Mouse (Mus musculus) ES-E14 (cell line): Measurements from ENCODE around the gene Kdelr1. TPM values are rescaled to one million over a fixed set of nuclear protein-coding genes. Genes with fewer than 3 reads are reported as not detected.

Source experiments
- DNase-seq: peaks from one replicate; pipeline ENCODE4 v3.0.0-alpha.2; 2013; ENCODE audit warnings: low read depth, low spot score
- H3K27ac ChIP-seq: 2 replicates; pipeline ENCODE4 v1.5.1; 2012; ENCODE audit warnings: low read depth, mild to moderate bottlenecking, low read length, moderate library complexity, mixed read lengths; ENCODE audit not compliant: poor library complexity, insufficient read depth, severe bottlenecking
- H3K36me3 ChIP-seq: 2 replicates; pipeline ENCODE4 v1.6.1; 2012; ENCODE audit warnings: mild to moderate bottlenecking, low read length, moderate library complexity, mixed read lengths; ENCODE audit not compliant: control insufficient read depth, poor library complexity, insufficient read depth, severe bottlenecking
- H3K4me1 ChIP-seq, 2 experiments: fragments of 150-350 bp in 1 of 2; sonication (generic) in 1 of 2; 2 replicates each; pipeline ENCODE4 v1.6.1; 2012; ENCODE audit warnings: low read length in 2 of 2, mild to moderate bottlenecking in 1 of 2, mixed read lengths in 1 of 2; ENCODE audit not compliant: control insufficient read depth in 2 of 2, insufficient read depth in 2 of 2, poor library complexity in 1 of 2
- H3K4me3 ChIP-seq, 2 experiments: fragments of 150-350 bp in 1 of 2; sonication (generic) in 1 of 2; 2 replicates each; pipeline ENCODE4 v1.5.1; 2012; ENCODE audit warnings: low read length in 2 of 2, low read depth in 1 of 2, mild to moderate bottlenecking in 1 of 2, mixed read lengths in 1 of 2; ENCODE audit not compliant: insufficient read depth in 1 of 2, poor library complexity in 1 of 2, severe bottlenecking in 1 of 2
- H3K9ac ChIP-seq: 2 replicates; pipeline ENCODE4 v1.6.1; 2012; ENCODE audit warnings: low read depth, mild to moderate bottlenecking, low read length, mixed read lengths; ENCODE audit not compliant: poor library complexity, insufficient read depth, severe bottlenecking
- H3K9me3 ChIP-seq: fragments of 150-350 bp; sonication (generic); 2 replicates; pipeline ENCODE4 v1.6.1; 2012; ENCODE audit warnings: low read depth, mild to moderate bottlenecking, low read length; ENCODE audit not compliant: control insufficient read depth, insufficient read depth
- CHD2 ChIP-seq: IDR thresholded peaks from 2 replicates; pipeline ENCODE4 v1.6.1; 2014; ENCODE audit warnings: mild to moderate bottlenecking, low read depth, low read length, inconsistent platforms
- HCFC1 ChIP-seq: IDR thresholded peaks from 2 replicates; pipeline ENCODE4 v1.6.1; 2012; ENCODE audit warnings: low read length, inconsistent platforms, borderline replicate concordance; ENCODE audit not compliant: insufficient read depth
- MAFK ChIP-seq: IDR thresholded peaks from 2 replicates; pipeline ENCODE4 v1.6.1; 2014; ENCODE audit warnings: mild to moderate bottlenecking, low read depth, low read length, inconsistent platforms; ENCODE audit not compliant: insufficient read depth
- ZC3H11A ChIP-seq: IDR thresholded peaks from 2 replicates; pipeline ENCODE4 v1.6.1; 2012; ENCODE audit warnings: low read depth, mild to moderate bottlenecking, inconsistent platforms, low read length, borderline replicate concordance
- ZNF384 ChIP-seq: IDR thresholded peaks from 2 replicates; pipeline ENCODE4 v1.6.1; 2012; ENCODE audit warnings: low read depth, low read length, inconsistent platforms
- in situ Hi-C, 2 experiments: fragments of 600-800 bp; cut with MboI; formaldehyde crosslinking; loops; one replicate each; pipeline ENCODE4 v1.15.1; 2025; ENCODE audit warnings: low sequenced_read_pairs in 2 of 2, inconsistent platforms in 1 of 2; ENCODE audit not compliant: unreplicated experiment in 2 of 2
- total RNA-seq: library from RNA; depleted of rRNA; stranded (reverse); fragments of 300-350 nt; gene quantifications from 2 replicates; pipeline ENCODE4 v1.2.3, GENCODE M21; 2012

The Kdelr1 gene
- total RNA-seq, 1 experiment = 73.2 TPM

GRCm38 (mm10) chr7:45842950-45843744, 29.4 kb upstream of the Kdelr1 start:
- Histone ChIP-seq H3K36me3 (no peaks in the 10 kb centered on the region), H3K4me1 (no peaks in the 10 kb centered on the region), H3K9me3 (no peaks in the 10 kb centered on the region), H3K27ac (no peak overlapping the region), H3K9ac (no peak overlapping the region), H3K4me3 (no peak overlapping the region)
- no peak for TF ChIP-seq MAFK
- no peak for TF ChIP-seq ZC3H11A
- TF ChIP-seq HCFC1 = no peak
- TF ChIP-seq CHD2 = no peak
- DNase-seq = no peak
- in situ Hi-C loops = no loop called here

DNA sequence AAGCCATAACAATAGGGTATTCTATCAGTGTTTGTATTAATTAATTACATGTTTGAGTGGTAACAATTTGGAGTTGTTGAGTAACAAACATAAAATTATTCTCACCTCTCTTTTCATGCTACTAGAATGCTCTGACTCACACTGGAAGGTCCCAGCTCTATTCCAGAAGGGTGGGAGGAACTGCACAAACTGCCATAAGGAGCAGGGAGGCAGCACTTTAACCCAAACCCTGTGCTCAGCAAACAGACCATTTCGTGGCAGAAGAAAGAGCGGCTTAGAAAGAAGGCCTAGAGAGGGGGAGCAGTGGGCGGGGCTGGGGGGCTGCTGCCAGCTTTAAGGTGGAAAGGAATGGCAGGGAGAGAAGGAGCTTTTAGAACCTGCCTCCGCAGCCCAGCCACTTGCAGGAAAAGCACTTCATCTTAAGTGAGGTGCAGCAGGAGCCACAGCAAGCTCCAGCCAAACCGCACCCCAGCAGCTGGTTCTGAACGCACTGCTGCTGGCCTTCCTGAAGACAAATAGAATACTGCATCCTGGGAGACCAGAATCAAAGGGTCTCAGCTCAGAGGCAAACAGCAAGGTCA, 24.0 kb upstream of the Kdelr1 start:
- Histone ChIP-seq H3K9me3 (no peaks in the 10 kb centered on the region), H3K9ac (no peak overlapping the region), H3K27ac (no peak overlapping the region), H3K4me1 (no peaks in the 10 kb centered on the region), H3K4me3 (no peak overlapping the region), H3K36me3 (no peaks in the 10 kb centered on the region)
- TF ChIP-seq CHD2 (no peak), MAFK (no peak), ZNF384 (no peak), ZC3H11A (no peak), HCFC1 (no peak)
- no peak for DNase-seq
- in situ Hi-C loops = no loop called here

DNA sequence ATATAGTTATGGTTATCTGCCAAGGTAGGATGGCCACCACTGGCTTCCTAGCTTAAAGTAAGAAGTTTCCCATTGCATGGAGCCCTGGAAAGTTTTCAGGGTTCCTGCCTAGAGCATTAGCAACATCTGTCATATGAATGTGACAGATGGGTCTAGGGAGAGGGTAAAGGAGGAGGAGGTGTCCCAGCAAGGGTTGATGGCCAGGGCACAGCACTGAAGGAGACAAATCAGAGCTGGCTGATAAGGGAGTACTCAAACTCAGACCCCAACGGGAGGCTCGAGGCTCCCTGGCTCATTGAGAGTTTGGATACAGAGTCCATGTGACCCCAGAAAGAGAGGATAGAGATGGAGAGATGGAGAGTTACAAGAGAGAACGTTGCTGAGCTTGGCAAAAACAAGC, 21.9 kb upstream of the Kdelr1 start:
- Histone ChIP-seq H3K36me3 (no peaks in the 10 kb centered on the region), H3K9me3 (no peaks in the 10 kb centered on the region), H3K27ac (no peak overlapping the region), H3K4me1 (no peaks in the 10 kb centered on the region), H3K4me3 (no peak overlapping the region), H3K9ac (no peak overlapping the region)
- no peak for DNase-seq
- in situ Hi-C loops = no loop called here
- no peak for TF ChIP-seq MAFK
- no peak for TF ChIP-seq CHD2
- TF ChIP-seq HCFC1 = no peak
- no peak for TF ChIP-seq ZNF384
- no peak for TF ChIP-seq ZC3H11A

GRCm38 (mm10) chr7:45853089-45853488, 19.5 kb upstream of the Kdelr1 start:
- DNase-seq = no peak
- TF ChIP-seq MAFK = no peak
- no peak for TF ChIP-seq HCFC1
- TF ChIP-seq ZNF384 = no peak
- no peak for TF ChIP-seq CHD2
- no peak for TF ChIP-seq ZC3H11A
- Histone ChIP-seq H3K4me1 (peaks cover 2 to 4% of the 10 kb centered on the region in 2 experiments; a peak in 2 of 4 replicates), H3K9ac (no peak overlapping the region), H3K36me3 (no peaks in the 10 kb centered on the region), H3K27ac (no peak overlapping the region), H3K4me3 (no peak overlapping the region), H3K9me3 (no peaks in the 10 kb centered on the region)
- in situ Hi-C loops = no loop called here
